Mouse (Mus musculus) midbrain, embryonic 16.5 days (tissue): ENCODE results near the gene Ccnd1. TPM values are rescaled to one million over a fixed set of nuclear protein-coding genes. Genes with fewer than 3 reads are reported as not detected.

Experiments used
- ATAC-seq: fragments of 200-750 bp; cut with Nextera tagmentation; 2 replicates; pipeline ENCODE4 v1.8.0; 2017; ENCODE audit warnings: moderate TSS enrichment
- H3K27ac ChIP-seq: fragments of 300-500 bp; sonication (generic); 2 replicates; pipeline ENCODE4 v1.5.1; 2014; ENCODE audit warnings: mild to moderate bottlenecking, low read length, mixed read lengths
- H3K27me3 ChIP-seq: fragments of 300-500 bp; sonication (generic); 2 replicates; pipeline ENCODE4 v1.6.1; 2014; ENCODE audit warnings: low read depth, low read length, mixed read lengths; ENCODE audit not compliant: control insufficient read depth, insufficient read depth
- H3K36me3 ChIP-seq: fragments of 300-500 bp; sonication (generic); 2 replicates; pipeline ENCODE4 v1.6.1; 2014; ENCODE audit warnings: mild to moderate bottlenecking, low read length, moderate library complexity, mixed read lengths; ENCODE audit not compliant: control insufficient read depth, insufficient read depth
- H3K4me1 ChIP-seq: fragments of 300-500 bp; sonication (generic); 2 replicates; pipeline ENCODE4 v1.6.1; 2014; ENCODE audit warnings: mild to moderate bottlenecking, low read length, mixed read lengths; ENCODE audit not compliant: control insufficient read depth, insufficient read depth
- H3K4me2 ChIP-seq: fragments of 300-500 bp; sonication (generic); 2 replicates; pipeline ENCODE4 v1.6.1; 2014; ENCODE audit warnings: mild to moderate bottlenecking, low read length, mixed read lengths
- H3K4me3 ChIP-seq: fragments of 300-500 bp; sonication (generic); 2 replicates; pipeline ENCODE4 v1.5.1; 2014; ENCODE audit warnings: low read depth, mild to moderate bottlenecking, low read length, moderate library complexity, mixed read lengths
- H3K9ac ChIP-seq: fragments of 300-500 bp; sonication (generic); 2 replicates; pipeline ENCODE4 v1.6.1; 2014; ENCODE audit warnings: low read depth, low read length, mixed read lengths
- H3K9me3 ChIP-seq: fragments of 300-500 bp; sonication (generic); replicated peaks from 2 replicates; pipeline ENCODE4 v1.6.1; 2014; ENCODE audit warnings: mild to moderate bottlenecking, low read length, mixed read lengths; ENCODE audit not compliant: control insufficient read depth, poor library complexity, severe bottlenecking
- WGBS: fragments of 180-500 bp; shearing (Covaris S2); extraction: QIAGEN DNeasy Blood & Tissue Kit; methylation state at CpG from one replicate; pipeline ENCODE4 v1.1.7; 2014; 5-methylcytosine and 5-hydroxymethylcytosine counted together
- polyA plus RNA-seq: library from polyadenylated mRNA; unstranded; fragments of >200 nt; fragmentation: Nextera tagmentation; extraction: Ambion mirVana; gene quantifications from 2 replicates; pipeline ENCODE4 v1.2.1, GENCODE M21; 2015

Ccnd1 gene
- polyA plus RNA-seq, 1 experiment from 2014 or later, result 21.5 TPM

GRCm38 (mm10) chr7:144934901-144935300, 4.8 kb downstream of the Ccnd1 start:
- no peak for ATAC-seq
- H3K27ac ChIP-seq, result no peak overlapping the region
- WGBS, result 74% methylated on average over 5 of the region's 5 CpGs
- peaks cover 26% of the 10 kb centered on the region for H3K4me1 ChIP-seq
- H3K36me3 ChIP-seq, result no peaks in the 10 kb centered on the region
- H3K4me3 ChIP-seq, result no peak overlapping the region
- H3K27me3 ChIP-seq, result peaks cover 16% of the 10 kb centered on the region
- no peak overlapping the region for H3K9ac ChIP-seq
- no peak overlapping the region for H3K4me2 ChIP-seq
- no peaks in the 10 kb centered on the region for H3K9me3 ChIP-seq

- H3K4me1 ChIP-seq, result peaks cover 15% of the 10 kb centered on the region
- 96% methylated on average over 8 of the region's 8 CpGs for WGBS
- no peak for ATAC-seq
Observed at GRCm38 (mm10) chr7:144933796-144934195, 5.9 kb downstream of the Ccnd1 start.

GRCm38 (mm10) chr7:144933336-144933735, 6.4 kb downstream of the Ccnd1 start:
- 0 out of 2 replicates have a peak, but pooled peaks cover 4% of the 10 kb centered on the region for H3K36me3 ChIP-seq
- peaks cover 11% of the 10 kb centered on the region for H3K4me1 ChIP-seq
- ATAC-seq, result no peak
- peaks cover 4% of the 10 kb centered on the region; the same call in 1 of the 2 replicates for H3K27me3 ChIP-seq
- no peaks in the 10 kb centered on the region for H3K9me3 ChIP-seq
- 92% methylated on average over 3 of the region's 3 CpGs for WGBS
- no peak overlapping the region for H3K4me2 ChIP-seq
- no peak overlapping the region for H3K9ac ChIP-seq
- no peak overlapping the region for H3K27ac ChIP-seq
- H3K4me3 ChIP-seq, result no peak overlapping the region

More at GRCm38 (mm10) chr7:144933796-144934195, 5.9 kb downstream of the Ccnd1 start:
- H3K9me3 ChIP-seq, result no peaks in the 10 kb centered on the region
- H3K4me3 ChIP-seq, result no peak overlapping the region
- H3K9ac ChIP-seq, result no peak overlapping the region
- H3K4me2 ChIP-seq, result no peak overlapping the region
- H3K36me3 ChIP-seq, result 0 out of 2 replicates have a peak, but pooled peaks cover 4% of the 10 kb centered on the region
- no peak overlapping the region for H3K27ac ChIP-seq
- H3K27me3 ChIP-seq, result peaks cover 5% of the 10 kb centered on the region; the same call in 1 of the 2 replicates

GRCm38 (mm10) chr7:144932389-144932937, 7.3 kb downstream of the Ccnd1 start:
- Histone ChIP-seq H3K4me3 (no peak overlapping the region), H3K9me3 (no peaks in the 10 kb centered on the region), H3K27ac (no peak overlapping the region), H3K27me3 (no peaks in the 10 kb centered on the region), H3K4me1 (peaks cover 5% of the 10 kb centered on the region), H3K9ac (no peak overlapping the region), H3K4me2 (no peak overlapping the region), H3K36me3 (0 out of 2 replicates have a peak, but pooled peaks cover 4% of the 10 kb centered on the region)
- WGBS, result 75% methylated on average over 18 of the region's 18 CpGs
- no peak for ATAC-seq

GRCm38 (mm10) chr7:144931778-144932177, 7.9 kb downstream of the Ccnd1 start:
- 0 out of 2 replicates have a peak, but pooled peaks cover 4% of the 10 kb centered on the region for H3K36me3 ChIP-seq
- H3K4me2 ChIP-seq, result no peak overlapping the region
- ATAC-seq, result no peak
- H3K4me3 ChIP-seq, result no peak overlapping the region
- no peaks in the 10 kb centered on the region for H3K9me3 ChIP-seq
- H3K4me1 ChIP-seq, result peaks cover 5% of the 10 kb centered on the region; the same call in 1 of the 2 replicates
- WGBS, result 19% methylated on average over 3 of the region's 3 CpGs
- H3K27ac ChIP-seq, result no peak overlapping the region
- no peaks in the 10 kb centered on the region for H3K27me3 ChIP-seq
- no peak overlapping the region for H3K9ac ChIP-seq

GRCm38 (mm10) chr7:144929931-144930330, 9.8 kb downstream of the Ccnd1 start:
- H3K9ac ChIP-seq, result no peak overlapping the region
- no peaks in the 10 kb centered on the region for H3K27me3 ChIP-seq
- 45% methylated on average over 5 of the region's 5 CpGs for WGBS
- H3K36me3 ChIP-seq, result peaks cover 4% of the 10 kb centered on the region; the same call in 1 of the 2 replicates
- no peaks in the 10 kb centered on the region for H3K4me1 ChIP-seq
- no peak; the same call in 1 of the 2 replicates for ATAC-seq
- H3K4me2 ChIP-seq, result no peak overlapping the region
- H3K9me3 ChIP-seq, result no peaks in the 10 kb centered on the region
- no peak overlapping the region for H3K4me3 ChIP-seq
- H3K27ac ChIP-seq, result no peak overlapping the region

GRCm38 (mm10) chr7:144929506-144929905, 10.2 kb downstream of the Ccnd1 start:
- Histone ChIP-seq H3K27ac (no peak overlapping the region), H3K4me3 (no peak overlapping the region), H3K36me3 (peaks cover 5% of the 10 kb centered on the region; the same call in 1 of the 2 replicates), H3K4me1 (no peaks in the 10 kb centered on the region), H3K27me3 (no peaks in the 10 kb centered on the region), H3K9ac (no peak overlapping the region), H3K4me2 (no peak overlapping the region), H3K9me3 (no peaks in the 10 kb centered on the region)
- no peak for ATAC-seq
- 79% methylated on average over 8 of the region's 8 CpGs for WGBS

GRCm38 (mm10) chr7:144928889-144929210, 10.9 kb downstream of the Ccnd1 start:
- Histone ChIP-seq H3K27me3 (no peaks in the 10 kb centered on the region), H3K4me1 (no peaks in the 10 kb centered on the region), H3K36me3 (peaks cover 9% of the 10 kb centered on the region), H3K4me2 (no peak overlapping the region), H3K9ac (0 out of 2 replicates have a peak overlapping the region, but pooled peaks have one; percentile 12), H3K4me3 (no peak overlapping the region), H3K9me3 (no peaks in the 10 kb centered on the region), H3K27ac (no peak overlapping the region)
- ATAC-seq, result no peak
- 83% methylated on average over 6 of the region's 6 CpGs for WGBS

GRCm38 (mm10) chr7:144928009-144928888, 11.5 kb downstream of the Ccnd1 start:
- no peak for ATAC-seq
- Histone ChIP-seq H3K4me2 (no peak overlapping the region), H3K36me3 (peaks cover 9% of the 10 kb centered on the region), H3K27ac (no peak overlapping the region), H3K9ac (no peak overlapping the region), H3K4me3 (no peak overlapping the region), H3K9me3 (no peaks in the 10 kb centered on the region), H3K4me1 (no peaks in the 10 kb centered on the region), H3K27me3 (no peaks in the 10 kb centered on the region)
- WGBS, result 70% methylated on average over 4 of the region's 4 CpGs
